Mouse (Mus musculus): Measurements from ENCODE around the gene Fam160a2.

Gene Fam160a2

DNA sequence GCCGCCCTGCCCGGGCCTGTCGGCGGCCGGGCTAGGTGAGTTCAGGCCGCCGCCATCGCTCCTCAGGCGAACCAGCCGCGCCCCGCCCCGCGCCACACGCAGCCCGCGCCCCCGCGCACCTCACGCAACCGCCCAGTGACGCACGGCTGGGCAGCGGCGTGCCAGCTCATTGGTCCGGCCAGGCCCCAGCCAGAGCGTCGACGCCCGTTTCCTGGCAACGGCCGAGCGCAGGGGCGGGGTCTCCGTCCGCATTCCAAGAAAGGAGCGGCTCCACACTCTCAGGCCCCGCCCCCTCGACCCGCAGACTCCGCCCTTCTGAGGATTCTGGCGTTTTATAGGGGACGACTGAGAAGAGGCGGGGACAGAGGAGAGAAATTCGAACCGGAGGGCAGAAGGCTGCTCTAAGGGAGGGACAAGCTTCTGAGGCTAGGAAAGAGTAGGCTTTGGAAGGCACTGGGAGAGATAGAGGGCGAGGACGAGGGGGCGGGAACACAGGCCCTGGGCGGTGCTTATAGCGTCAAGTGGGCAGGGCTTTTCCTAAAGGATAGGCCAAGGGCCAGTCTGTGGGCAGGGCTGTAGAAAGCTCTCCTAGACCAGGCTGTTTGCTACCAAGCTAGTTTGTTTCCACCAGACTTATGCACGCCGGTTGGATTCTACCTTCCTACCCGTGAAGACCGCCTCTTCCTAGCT is at the start of gene Fam160a2:
Fam160a2 (minus strand) TSS at position 120 of the 690 bp plus-strand sequence.
- peak; percentile 96 for DNase-seq (ENCODE audit: low spot score)

DNA sequence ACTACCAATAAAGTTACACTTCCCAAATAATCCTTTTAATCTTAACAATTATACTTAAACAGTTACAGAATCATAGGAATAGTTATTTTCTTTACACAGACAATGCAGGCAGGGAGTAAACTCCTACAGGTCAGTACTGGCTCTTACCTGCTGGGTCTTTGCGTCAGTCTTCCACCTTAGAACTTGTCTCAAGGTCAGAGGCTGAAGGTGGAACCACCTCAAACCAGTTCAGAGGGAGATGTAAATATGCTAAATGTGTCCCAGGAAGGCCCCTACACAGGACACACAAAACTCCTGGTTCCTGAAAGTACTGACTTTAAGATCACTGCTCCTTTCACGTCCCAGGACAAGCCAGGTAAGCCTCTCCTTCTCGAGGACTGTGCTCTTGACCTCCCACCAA is 45.2 kb upstream of the Fam160a2 start:
- DNase-seq (ENCODE audit: low spot score) = no peak

DNA sequence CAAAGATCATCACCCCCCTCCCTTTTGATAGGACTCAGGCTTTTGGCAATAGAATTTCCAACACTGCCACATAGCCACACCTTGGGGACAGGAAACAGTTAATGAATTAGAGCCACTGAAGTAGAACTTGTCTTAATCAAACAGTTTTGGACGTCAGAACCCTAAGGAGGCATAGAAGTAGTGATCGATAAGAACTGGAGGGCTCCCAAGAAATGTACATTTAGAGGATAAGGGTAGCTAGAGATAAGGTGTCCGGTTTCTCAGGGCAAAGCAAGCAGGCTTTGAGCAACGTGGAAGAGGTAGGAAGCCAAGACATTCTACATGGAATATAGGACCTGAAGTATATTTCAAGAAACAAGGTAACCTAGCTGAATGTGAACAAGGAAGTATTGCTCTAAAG is 41.6 kb upstream of the Fam160a2 start:
- DNase-seq (ENCODE audit: low spot score) = no peak

DNA sequence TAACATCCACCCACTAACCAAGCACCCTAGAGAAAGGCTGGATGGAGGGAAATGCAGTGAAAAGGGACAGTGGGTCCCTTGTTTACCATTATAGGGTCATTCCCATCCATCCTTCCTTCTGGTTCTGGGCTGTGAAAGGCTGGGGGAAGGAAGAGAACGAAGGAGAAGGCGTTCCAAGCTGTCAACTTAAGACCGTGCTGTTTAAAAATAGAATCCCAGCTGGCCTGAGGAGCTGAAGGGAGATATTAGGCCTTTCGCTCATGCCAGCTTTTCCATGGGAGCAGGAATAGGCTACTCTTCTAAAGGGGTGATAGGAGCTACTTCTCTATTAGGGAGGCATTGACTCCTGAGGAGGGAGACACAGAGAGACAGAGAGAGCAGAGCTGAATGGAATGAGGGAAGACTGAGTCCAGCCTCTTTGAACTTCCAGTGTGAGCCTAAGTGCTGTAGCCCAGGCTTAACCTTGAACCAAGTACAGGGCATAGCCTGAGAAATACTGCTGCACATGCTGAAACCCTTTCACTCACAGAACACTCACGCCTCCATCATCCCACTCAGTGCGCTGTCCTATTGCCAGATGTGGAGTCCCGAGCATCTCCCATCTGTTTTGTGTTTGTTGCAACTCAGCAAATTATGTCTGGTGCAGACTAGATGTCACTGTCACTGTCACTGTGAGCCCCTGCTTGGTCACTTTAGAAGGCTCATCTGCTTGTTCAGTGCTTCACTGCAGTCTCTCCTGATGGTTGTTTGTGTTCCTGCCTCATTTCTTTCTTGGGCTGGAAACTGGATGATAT is 38.3 kb upstream of the Fam160a2 start:
- no peak for DNase-seq (ENCODE audit: low spot score)

DNA sequence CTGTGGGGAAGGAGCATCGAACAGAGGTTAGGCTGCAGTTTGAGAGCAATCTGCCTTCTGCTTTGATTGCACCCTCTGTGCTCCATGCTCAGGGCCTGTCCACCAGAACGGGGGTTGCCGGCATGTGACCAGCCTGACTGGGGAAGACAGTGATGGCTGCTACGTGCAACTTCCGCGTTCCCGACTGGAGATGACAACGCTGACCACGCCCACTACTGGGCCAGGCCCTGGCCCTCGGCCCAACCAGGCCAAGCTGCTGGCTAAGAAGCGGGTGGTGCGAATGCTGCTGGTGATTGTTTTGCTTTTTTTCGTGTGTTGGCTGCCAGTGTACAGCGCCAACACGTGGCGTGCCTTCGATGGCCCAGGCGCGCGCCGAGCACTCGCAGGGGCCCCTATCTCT is 34.9 kb upstream of the Fam160a2 start:
- no peak for DNase-seq (ENCODE audit: low spot score)

DNA sequence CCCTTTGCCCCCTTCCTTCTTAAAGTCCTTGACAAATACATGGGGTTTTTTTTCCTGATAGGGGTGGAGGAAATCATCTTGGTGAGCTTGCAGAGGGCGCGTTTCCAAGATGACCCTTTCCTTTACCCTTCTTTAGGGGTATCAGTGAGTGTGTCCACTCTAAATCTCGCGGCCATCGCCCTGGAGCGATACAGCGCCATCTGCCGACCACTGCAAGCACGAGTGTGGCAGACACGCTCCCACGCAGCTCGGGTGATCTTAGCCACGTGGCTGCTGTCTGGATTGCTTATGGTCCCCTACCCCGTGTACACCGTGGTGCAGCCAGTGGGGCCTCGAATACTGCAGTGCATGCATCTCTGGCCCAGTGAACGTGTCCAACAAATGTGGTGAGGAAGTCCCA is 34.0 kb upstream of the Fam160a2 start:
- DNase-seq (ENCODE audit: low spot score) = no peak

DNA sequence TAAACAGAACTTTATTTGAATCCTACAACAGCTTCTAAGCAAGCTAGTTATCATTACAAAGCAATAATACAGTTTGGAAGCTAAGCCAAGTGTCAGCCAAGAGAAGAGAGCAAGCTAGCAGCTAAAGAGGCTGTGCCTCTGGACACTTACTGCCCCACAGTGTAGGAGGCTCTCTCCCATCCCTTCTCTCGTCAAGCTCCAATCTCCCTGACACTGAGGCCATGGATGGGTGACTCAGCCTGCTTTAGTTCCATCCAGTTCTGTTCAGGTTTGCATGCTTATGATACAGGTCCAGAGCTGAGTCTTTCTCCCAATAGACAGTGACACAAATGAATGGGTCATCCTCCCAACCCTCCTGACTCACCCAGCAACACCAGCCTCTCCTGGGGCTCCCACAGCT is 32.2 kb upstream of the Fam160a2 start:
- DNase-seq (ENCODE audit: low spot score) = no peak

DNA sequence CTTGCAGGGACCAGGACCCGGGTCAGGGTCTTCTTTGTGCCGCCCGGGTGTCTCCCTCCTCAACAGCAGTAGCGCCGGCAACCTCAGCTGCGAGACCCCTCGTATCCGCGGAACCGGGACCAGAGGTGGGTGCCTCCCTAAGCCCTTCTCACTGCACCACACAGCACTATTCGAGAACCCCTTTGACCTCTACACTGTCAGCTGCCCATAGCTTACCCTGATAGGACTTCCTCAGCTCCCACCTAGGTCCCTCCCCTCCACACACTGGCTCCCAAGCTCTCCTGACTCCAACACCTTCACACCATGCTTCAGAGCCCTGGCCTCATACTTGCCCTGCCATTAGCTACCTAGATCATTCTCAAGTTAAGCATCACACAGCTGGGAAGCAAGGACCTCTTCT is 26.2 kb upstream of the Fam160a2 start:
- DNase-seq (ENCODE audit: low spot score) = no peak

DNA sequence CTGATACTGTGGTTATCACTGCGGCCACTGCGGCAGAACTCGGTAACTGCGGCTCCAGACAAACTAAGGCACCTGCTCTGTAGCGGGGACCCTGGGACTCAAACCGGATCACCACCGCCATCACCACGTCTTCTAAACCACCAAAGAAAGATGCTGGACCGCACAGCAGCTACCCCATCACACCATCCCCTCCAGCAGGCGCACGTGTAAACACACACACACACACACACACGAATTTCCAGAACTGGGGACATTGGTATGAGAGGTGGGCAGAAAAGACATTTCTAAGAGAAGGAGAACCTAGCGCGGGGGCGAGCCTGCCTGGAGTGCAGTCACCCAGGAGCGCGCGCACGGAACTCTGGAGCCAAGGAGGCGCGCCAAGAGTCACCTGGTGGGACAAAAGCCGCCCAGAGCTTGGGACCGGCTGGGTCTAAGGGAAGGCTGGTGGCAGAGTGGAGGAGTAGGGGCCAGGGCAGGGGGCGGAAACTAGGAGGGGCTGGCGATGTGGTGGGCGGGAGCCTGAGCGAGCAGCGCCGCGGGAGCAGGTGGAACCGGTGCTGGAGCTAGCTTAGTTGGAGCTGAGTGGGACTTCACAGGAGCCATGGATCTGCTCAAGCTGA is 25.7 kb upstream of the Fam160a2 start, which contains the start of gene Cckbr:
Cckbr (plus strand) TSS at position 308 of the 620 bp plus-strand sequence.
- no peak for DNase-seq (ENCODE audit: low spot score)

DNA sequence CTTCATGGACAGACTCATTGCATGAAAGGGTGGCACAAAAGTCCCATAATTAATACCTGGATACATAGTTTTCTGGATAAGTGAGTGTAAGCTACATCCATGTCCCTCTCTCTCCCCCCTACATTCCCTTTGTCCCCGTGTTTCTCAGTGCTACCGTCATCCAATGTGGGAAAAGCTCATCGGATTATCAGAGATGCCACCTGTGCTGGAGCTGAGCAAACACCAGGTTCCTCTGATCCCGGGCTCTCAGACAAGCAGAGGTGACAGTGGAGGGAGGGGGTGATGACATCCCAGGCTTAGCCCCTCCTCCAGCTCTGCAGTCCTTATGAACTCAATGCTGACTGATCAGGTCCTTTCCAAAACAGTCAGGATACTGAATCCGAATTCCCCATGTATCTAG is 24.5 kb upstream of the Fam160a2 start:
- no peak for DNase-seq (ENCODE audit: low spot score)

DNA sequence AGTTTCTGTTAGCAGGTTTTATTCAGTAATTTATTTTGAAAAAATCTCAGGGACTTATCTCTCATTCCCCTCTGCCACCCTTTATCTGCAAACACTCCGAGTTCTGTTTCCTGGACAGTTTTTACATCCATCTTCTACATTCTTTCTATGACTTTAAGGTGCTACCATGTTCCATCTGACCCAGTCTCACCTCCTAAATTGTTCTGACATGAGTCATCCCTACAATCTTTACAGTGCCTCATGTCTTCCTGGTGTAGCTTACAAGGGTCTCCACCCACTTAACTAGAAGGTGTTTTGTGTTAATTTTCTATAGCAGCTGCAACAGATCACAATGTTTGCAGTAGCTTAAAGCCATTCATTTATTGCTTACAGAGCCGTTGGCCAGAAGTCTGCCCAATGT is 21.0 kb upstream of the Fam160a2 start:
- DNase-seq (ENCODE audit: low spot score) = no peak

DNA sequence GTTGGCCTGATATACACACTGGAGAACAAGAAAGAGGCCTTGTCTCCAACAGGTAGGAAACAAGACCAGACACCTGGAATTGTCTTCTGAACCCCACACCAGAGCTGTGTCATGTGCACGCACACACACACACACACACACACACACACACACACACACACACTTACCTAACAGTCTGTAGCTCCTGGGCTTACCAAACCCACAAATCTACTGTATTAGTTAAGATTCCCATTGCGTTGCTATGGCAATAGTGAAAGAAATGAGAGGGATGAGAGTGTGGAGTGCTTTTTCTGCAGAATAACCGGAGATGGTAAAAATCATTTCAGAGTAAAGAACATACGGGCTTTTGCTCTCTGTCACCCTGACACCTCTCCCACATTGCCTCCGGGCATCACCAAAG is 18.3 kb upstream of the Fam160a2 start:
- no peak for DNase-seq (ENCODE audit: low spot score)

DNA sequence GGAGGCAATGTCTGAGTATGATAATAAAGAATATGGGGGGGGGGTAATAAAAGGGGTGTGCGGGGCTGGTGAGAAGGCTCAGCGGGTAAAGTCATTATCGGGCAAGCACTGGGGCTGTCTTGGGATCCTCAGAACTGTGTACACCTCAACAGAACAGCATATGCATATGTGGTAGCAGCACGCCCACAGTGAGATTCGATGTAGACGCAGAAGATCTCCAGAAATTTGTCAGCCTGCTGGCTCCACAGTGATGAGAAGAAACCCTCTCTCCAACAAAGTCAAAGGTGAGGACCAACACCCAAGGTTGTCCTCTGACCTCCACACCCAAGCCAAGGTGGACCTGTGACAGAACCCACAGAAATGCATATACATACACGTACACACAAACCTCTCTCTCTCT is 16.7 kb upstream of the Fam160a2 start:
- DNase-seq (ENCODE audit: low spot score) = no peak

DNA sequence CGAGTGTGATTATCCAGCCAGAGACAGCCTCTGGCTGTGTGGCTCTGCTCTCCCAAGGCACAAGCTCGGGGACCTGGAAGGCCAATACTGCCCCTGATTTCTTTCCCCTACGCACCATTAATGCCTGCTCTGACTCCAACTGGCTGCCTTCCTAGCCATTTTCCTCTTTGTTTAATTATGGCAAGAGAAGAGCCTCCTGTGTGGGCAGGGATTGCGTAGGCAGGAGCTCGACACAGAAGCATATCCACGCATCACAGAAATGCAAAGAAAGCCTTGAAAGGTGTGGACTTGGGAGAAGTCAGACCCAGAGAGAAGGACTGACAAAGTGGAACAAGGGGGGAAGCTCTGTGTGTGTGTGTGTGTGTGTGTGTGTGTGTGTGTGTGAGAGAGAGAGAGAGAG is 14.5 kb upstream of the Fam160a2 start:
- no peak for DNase-seq (ENCODE audit: low spot score)

DNA sequence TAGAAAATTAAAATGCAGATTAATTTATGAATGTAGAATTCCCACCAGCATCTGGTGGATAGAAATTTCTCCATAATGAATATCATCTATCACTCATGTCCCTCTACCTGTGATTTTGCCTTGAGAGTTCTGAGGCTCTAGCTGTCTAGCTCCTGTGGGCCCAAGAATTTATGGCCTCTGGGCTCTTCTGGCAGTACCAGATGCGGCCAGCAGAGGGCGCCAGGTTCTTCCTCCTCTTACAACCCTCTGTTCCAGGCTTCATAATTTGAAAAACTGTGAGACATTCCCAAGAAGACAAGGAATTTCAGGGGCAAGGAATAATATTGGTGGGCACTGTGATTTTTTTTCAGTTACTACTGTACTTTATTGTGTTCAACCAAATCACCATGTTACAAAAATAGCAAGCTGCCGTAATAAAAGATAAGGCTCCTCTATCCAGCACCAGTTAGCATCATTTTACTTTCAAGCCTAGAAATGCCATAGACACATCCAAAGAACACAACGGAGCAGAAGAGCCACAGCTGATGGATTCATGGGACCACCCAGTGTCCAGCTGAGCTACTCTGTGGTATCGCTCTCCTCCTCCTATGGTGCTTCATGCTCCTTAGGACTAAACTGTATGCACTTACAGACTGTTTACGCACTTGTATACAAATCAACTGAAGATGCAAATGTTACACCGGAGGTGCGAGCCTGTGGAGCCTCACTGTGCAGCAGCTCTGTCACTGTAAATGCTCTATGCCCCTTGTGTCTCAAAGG is 12.2 kb upstream of the Fam160a2 start:
- peak; percentile 78 for DNase-seq (ENCODE audit: low spot score)

DNA sequence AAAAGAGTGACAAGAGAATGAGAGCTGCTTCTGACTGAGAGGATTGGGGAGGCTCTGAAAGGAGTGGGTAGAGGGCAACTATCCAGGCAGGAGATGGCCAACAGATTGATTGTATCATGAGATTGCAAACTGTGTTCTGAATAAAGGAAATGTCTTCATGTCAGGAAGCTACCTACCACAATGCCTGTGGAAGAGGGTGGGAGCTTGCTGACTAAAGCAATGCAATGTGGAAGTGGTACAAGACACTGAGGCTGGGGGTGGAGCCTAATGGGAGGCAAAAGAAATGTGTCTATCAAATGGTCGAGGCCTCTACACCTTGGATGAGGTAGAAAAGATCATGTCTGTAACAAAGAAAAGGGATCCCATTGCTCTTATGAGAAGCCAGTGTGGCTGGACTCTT is 6.5 kb upstream of the Fam160a2 start:
- DNase-seq (ENCODE audit: low spot score) = no peak

DNA sequence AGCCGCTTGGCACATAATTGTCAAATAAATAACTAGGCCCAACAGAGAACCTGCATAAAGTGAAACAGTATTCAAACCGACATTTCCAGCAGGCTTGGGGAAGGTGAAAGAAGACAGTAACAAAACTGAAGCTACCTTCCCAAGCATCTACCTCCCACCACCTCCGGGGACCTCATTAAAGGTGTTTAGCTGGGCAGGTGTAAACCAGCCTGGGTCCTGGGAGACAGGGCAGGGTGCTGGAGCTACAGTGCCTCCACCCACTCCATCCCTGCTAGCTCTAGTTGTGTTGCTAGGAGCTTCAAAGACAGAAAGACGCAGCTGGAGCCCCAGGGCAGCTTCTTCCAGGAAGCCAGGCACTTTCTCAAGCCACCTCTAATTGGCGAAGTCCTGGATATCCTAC is 4.4 kb upstream of the Fam160a2 start, which contains the start of gene Cnga4:
Cnga4 (plus strand) TSS at position 301 of the 400 bp plus-strand sequence.
- DNase-seq (ENCODE audit: low spot score) = no peak

DNA sequence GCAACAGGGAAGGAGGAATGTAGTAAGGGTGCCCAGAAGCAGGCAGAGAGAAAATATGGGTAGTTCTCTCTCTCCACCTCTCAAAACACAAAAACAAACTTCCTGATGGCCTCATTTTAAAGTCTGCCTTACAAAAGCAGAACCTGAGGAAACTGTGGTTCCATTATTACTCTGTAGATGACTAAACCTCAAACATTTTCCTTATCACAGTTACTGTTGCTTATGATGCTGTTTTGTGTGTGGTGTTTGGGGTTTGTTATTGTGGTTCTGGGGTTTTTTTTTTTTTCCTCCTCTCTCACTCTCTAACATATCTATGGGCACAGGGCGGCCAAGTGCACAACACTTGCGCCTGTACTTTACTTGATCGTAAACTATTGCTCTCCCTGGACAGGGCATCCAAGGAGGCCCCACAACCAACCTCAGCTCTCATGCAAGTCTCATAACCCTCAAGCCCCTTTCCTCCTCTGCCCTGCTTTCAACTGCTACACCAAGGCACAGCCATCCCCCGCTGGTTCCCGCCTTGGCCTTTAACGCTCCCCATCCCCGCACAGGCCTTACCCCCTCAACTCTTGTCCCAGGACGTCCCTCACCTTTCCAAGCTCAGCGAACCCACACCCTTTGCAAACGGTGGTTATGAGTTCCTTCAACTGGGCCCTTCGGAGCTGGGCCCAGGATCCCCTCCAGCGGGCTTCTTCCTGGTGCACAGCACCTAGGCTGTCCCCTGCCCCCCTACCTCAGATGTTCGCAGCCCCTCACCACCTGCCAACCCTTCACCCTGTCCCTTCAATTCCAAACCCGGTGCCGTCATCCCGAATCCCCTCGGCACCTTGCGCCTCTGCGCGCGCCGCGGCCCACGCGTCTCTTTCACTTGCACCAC is 558 bp downstream of the Fam160a2 start:
- peak; percentile 29 for DNase-seq (ENCODE audit: low spot score)

DNA sequence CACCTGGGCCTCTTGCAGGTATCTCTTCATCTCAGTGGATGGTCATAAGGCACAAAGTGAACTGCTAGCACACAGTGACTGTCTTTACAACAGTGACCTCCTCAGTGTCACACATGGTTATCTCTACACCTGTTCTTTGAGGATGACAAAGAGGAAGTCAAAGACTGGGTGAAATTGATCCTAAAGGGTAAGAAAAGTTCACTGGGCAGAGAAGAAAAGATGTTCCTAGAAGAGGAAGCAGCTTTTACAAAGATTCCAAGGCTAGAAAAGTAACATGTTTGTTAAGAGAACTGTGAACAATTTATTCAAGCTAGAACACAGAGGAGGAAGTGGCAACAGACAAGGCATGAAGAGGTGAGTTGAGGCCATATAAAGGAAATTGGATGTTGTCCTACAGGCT is 3.7 kb downstream of the Fam160a2 start:
- no peak for DNase-seq (ENCODE audit: low spot score)

DNA sequence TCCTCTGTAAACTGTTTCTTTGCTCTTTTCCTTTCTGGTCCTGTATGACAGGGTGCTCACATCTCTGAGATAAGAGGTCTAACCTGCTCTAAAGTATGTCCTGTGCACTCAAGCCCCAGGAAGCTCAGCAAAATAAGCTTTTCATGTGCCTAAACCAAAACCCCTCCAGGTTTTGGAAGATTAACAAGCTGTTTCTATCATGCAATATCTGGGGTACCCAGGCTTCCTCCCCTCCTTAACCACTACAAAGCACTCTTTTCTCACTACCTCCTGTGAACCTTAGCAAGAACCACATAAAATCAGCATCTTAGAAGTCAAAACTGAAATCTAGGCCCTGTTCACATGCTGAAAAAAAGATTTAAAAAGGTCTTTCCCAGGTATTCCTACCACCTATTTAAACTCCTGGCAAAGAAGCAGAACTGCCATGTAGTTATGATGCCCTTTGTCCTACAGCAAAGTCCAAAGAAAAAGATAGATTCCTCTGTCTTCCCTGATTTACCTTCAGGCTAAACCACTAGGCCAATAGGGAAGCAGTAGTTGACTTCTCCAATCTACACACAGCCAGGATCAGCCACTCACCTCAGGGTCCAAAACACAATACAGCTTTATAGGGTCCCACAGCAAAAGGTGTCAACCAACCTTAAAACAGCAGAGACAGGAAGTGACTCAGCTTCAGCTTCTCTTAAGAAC is 4.6 kb downstream of the Fam160a2 start:
- no peak for DNase-seq (ENCODE audit: low spot score)

DNA sequence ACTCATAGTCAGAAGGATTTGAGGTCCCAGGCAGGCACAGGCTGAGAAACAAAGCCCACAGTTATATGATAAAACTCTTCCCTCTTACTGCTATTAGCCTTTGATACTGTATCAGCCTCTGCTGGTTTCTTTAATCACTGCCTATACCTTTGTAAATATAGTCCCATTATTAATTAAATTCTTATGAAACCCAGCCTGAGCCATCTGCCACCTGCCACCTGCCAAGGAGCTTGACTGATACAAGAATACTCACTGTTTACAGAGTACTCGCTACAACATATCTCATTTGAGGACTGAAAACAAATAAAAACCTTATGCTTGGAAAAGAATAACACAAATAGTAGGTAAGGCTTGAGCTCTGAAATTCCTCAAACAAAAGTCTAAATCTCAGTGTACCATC is 5.2 kb downstream of the Fam160a2 start:
- no peak for DNase-seq (ENCODE audit: low spot score)
